Mouse (Mus musculus): ENCODE results near the gene Adam8. TPM values are rescaled to one million over a fixed set of nuclear protein-coding genes. Genes with fewer than 3 reads are reported as not detected.

The Adam8 gene
- total RNA-seq, 2 experiments from 2014 or later, result 0.38 to 0.90 TPM

DNA sequence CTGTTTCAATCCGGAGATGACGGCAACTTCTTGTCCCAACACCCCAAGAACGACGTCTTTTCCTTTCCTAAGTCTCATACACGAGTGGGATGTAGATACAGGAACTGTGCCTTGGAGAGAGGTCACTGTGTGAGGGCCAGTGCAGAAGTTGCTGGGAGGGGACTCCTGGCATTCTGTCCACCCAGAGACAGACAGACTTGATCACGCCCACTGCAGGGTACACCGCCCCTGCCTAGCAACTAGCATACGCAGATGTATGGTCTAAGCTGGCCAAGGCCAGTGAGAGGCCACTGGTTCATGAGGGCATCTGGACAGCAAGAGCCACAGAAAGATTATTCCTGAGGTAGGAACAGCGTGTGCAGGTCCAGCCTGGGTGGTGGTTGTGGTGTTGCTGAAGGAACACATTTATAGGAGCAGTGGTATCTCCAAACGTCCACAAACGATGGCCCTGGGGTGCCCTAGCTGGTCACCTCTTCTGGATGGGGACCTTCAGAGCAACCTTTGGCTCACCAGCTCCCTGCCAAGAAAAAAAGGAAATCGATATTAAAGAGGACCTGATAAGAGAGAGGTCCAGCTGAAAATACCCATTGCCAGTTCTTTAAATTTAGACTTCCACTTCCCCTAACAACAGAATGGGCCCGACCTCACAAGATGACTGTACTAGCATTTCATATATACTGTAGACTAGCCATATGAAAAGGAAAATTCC, 13.2 kb downstream of the Adam8 start:
- DNase-seq, result no peak

GRCm38 (mm10) chr7:139978278-139978892, 14.0 kb downstream of the Adam8 start, which contains the start of gene 6430531B16Rik:
Gene 6430531B16Rik (minus strand): TSS chr7:139978755.
- DNase-seq, result peak; percentile 79

DNA sequence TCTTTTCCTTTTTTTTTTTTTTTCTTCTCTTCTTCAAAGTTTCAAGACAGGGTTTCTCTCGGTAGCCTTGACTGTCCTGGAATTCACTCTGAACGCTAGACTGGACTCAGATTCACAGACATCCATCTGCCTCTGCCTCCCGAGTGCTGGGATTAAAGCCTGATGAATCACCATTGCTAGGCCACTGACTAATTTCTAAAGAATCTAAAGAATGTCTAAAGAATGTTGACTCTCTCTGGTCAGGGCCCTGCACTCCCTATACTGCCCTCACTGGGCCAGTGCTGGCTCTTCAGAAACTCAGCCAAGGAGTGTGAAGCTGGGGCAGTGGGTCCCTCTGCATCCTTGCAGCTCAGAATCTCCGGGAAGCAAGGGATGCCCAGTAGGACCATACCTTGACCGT, 16.9 kb downstream of the Adam8 start:
- DNase-seq, result no peak

GRCm38 (mm10) chr7:139974307-139974706, 18.1 kb downstream of the Adam8 start:
- DNase-seq, result no peak

DNA sequence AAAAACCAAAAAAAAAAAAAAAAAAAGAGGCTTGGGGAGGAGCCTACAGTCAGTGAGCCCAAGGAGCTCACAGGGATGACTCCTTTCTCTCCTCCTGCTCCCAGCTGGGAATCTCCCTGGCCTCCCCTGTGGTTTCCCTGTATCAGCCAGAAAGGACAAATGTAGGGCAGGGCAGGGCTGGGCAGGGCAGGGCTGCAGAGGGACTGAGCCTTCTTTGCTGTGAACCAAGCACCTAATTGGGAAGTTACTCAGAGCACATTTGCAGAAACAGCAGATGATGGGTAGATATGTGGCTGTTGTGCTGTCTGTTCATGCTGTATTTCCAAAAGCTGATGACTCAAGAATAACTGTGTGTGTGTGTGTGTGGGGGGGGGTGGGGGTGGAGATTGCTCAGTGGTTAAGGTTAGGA, 19.4 kb downstream of the Adam8 start:
- no peak for DNase-seq

DNA sequence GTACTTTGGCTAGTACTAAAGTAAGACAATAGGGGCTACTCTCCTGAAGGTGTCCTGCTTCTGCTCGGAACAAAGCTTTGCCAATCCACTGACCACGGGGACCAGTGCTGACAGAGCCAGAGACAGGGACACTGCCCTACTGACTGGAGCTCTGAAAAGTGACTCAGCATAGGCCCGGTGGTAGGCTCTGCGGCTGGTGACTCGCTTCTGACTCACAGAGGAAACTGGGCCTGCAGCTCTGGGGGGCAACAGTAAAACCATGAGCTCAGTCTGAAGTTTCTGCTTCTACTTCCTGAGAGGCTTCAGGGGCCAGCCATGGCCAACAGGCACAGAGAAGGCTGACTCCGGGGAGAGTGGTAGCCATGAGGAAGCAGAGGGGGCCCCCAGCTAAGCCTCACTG, 20.9 kb downstream of the Adam8 start:
- no peak for DNase-seq

DNA sequence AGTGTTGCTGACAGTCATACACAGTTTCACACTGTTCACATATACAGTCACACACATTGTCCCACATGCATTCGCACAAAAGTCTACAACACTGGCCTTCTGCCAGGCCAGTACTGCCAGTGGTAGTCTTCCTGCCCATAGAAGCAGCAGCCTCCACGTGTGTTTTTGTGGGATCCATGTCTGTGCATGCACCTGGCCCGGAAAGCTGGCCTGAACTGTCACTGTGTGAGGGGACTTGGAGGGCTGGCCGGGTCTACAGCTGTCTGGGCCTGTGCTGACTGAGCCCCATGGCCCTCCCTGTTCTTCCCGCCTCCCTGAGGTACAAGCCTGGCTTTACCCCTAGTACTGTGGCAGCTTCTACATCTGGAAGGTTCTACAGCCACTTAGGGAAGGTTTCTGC, 21.4 kb downstream of the Adam8 start:
- DNase-seq, result no peak

- no peak for DNase-seq
Measured at GRCm38 (mm10) chr7:139970216-139970919, 22.0 kb downstream of the Adam8 start.

- peak; percentile 90 for DNase-seq
Measured at GRCm38 (mm10) chr7:139969348-139970130, 22.8 kb downstream of the Adam8 start.

DNA sequence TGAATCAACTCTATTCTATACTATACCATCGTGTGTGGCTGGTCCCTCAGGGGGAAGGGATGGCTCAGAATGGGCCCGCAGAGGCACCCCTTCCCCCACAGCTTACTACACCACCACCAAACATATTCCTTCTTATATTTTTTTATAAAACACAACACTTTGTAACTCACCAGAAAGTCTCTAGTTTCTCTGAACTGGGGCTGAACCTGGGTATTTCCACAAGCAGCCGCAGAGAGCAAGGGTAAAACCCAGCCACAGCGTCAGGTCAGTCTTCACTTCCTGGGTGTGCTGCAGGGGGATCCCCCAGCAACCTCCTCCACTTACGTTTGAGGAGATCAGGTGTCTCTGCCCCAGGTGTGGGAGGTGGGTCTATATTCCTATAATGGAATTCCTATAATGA, 23.9 kb downstream of the Adam8 start:
- no peak for DNase-seq

- DNase-seq, result no peak
Measured at GRCm38 (mm10) chr7:139967175-139967574, 25.2 kb downstream of the Adam8 start.

- DNase-seq, result no peak
Measured at GRCm38 (mm10) chr7:139963814-139964213, 28.5 kb downstream of the Adam8 start.

GRCm38 (mm10) chr7:139961141-139961540, 31.2 kb downstream of the Adam8 start:
- DNase-seq, result no peak

DNA sequence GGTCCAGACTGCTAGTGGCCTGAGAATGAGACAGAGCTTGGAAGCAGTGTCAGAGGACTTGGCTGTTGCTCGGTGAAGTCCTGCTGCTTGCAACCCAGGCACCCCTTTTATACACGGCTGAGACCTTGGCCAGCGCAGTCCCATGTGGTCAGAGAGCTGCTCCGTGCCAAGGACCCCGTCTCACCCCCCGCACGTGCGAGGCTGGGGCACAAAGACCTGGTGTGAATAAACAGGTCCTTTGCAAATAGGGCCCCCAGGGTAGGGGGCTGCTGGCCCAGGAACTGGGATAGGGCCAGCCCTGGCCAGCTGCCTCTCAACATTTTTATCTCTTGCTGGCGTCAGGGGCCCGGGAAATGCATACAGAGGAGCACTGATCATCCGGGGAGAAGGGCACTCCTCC, 34.4 kb downstream of the Adam8 start:
- no peak for DNase-seq

- DNase-seq, result peak; percentile 21
Measured at GRCm38 (mm10) chr7:139957437-139957836, 34.9 kb downstream of the Adam8 start.

- DNase-seq, result no peak
Measured at GRCm38 (mm10) chr7:139956658-139957057, 35.7 kb downstream of the Adam8 start.

GRCm38 (mm10) chr7:139955505-139955904, 36.9 kb downstream of the Adam8 start:
- DNase-seq, result no peak

DNA sequence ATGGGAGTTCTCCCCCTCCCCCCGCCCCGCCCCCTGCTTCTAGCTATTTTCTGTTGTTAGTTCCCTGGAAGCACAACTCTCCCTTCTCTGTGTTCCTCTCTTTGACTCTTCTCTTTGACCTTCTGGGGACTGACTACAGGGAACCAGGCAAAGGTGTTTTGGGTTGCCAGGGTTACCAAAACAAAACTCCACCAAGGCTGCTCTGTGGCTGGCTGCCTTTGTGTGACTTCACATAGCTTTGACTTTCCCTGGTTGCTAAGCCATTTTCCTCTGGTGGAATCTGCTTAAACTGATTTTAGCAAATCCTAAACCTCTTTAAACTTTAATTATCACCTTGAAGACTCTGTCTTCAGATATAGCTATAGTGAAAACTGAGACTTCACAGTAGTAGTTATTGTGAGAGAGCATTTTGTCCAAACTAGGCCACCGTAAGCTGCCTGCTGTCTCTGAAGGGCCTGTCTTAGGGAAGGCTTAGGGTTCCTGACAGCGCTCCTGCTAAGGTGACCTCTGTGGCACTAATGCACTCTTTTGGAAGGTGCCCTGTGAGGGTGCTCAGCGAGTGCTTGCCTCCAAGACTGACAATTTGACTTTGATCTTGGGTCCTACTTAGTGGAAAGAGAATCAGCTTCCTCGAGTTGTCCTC, 40.2 kb downstream of the Adam8 start:
- DNase-seq, result no peak

GRCm38 (mm10) chr7:139951079-139951478, 41.3 kb downstream of the Adam8 start:
- no peak for DNase-seq

DNA sequence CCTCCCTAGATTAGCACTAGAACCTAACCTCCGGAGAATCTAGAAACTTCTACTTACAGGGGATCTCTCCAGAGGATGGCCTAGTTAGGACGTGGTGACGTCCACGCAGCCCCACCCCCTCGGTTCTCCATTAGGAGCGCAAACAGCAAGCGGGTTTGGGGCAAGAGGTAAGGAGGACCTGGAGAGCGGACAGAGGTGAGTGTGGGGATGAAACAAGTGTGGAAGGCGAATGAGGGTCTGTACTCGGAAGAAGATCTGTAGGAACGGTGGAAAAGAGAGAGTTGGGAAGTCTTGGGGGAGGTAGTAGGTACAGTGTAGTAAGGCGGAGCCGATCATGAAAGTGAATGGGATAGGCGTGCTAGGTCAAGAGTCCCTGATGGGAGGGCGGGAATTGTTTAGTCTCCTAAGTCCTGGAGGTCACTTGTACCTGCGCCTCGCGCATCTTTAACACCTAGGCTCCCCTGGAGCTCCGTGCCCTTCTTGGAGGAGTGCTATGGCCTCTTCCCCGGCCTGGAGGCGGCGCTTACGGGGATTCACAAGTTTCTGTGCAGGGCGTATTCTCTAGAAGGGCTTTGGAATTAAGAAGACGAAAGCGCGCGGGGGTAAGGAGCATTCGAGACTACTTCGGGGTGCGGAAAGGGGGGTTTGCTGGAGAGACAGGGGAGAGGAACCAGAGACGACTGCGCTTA, 41.9 kb downstream of the Adam8 start:
- DNase-seq, result peak; percentile 44

DNA sequence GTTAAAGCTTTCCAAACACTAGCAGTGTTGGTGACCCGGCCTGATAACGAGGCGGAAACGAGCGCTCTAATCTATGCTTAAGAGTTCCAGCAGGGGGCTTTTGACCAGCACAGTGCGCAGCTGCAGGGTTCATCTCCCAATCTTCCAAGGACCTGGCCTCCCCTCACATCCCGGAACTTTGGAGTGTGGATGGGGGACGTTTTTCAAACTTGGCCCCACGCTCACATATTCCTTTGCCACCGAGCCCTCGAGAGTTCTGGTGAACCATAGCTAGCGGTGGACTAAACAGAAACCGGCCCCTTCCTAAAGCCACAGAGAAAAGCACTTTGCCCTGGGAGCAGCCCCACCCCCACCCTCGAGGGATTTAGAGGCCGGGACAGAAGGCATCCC, 42.5 kb downstream of the Adam8 start:
- DNase-seq, result peak; percentile 60

- DNase-seq, result no peak
Measured at GRCm38 (mm10) chr7:139946032-139946431, 46.3 kb downstream of the Adam8 start.
